Mouse (Mus musculus): Measurements from ENCODE around the gene Ptpra. TPM values are rescaled to one million over a fixed set of nuclear protein-coding genes. Genes with fewer than 3 reads are reported as not detected.

Gene Ptpra
- polyA plus RNA-seq, 1 experiment from 2014 or later = 158 TPM

DNA sequence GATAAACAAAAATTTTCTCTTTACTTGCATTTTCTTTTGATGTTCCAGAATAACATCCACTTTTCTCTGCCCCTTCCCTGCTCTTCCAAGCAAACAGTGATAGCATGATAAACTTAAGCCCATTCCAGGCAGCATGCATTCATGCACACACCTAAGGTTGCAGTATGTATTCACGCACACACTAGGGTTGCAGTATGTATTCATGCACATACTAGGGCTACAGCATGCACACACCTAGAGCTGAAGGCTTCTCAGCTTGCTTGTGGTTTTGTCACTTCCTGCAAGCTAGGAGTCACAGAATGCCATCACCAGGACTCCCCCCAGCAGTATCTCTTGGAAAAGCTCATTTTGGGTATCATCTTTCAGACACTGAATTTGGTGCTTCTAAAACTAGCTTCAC, 13.3 kb upstream of the Ptpra start:
- Histone ChIP-seq H3K27ac (no peak overlapping the region), H3K27me3 (ENCODE audit: control insufficient read depth, insufficient read depth, low read length) (no peaks in the 10 kb centered on the region), H3K4me1 (replicated peaks; ENCODE audit: control insufficient read depth, insufficient read depth, low read length) (no peaks in the 10 kb centered on the region), H3K9me3 (ENCODE audit: control insufficient read depth, low read length) (no peaks in the 10 kb centered on the region), H3K9ac (no peak overlapping the region), H3K4me3 (replicated peaks; ENCODE audit: low read length) (no peak overlapping the region), H3K36me3 (replicated peaks; ENCODE audit: control insufficient read depth, insufficient read depth) (peaks cover 44% of the 10 kb centered on the region), H3K4me2 (replicated peaks) (no peak overlapping the region)
- WGBS = 97% methylated on average over 1 of the region's 1 CpGs
- ATAC-seq (ENCODE audit: low FRiP score) = no peak
- no peak for DNase-seq (ENCODE audit: low spot score)

DNA sequence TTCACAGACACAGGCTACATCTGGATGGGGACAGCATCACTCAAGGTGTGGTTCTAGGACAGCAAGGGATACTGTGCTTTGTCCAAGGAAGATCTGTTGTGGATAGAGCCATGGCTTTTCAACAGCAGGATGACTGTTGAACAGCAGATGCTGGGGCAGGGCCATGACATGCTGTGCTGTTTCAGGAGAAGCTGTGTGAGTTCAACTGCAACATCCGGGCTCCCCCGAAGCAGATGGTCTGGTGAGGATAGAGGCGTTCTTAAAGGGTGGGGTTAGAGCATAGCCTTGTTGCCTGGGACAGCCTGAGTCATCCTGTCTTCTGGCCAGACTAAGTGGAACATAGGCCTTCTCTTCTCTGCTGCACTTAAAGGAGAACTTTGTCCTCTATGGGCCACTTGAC, 11.2 kb upstream of the Ptpra start:
- Histone ChIP-seq H3K4me3 (replicated peaks; ENCODE audit: low read length) (no peak overlapping the region), H3K4me2 (replicated peaks) (no peak overlapping the region), H3K36me3 (replicated peaks; ENCODE audit: control insufficient read depth, insufficient read depth) (peaks cover 61% of the 10 kb centered on the region), H3K9ac (no peak overlapping the region), H3K9me3 (ENCODE audit: control insufficient read depth, low read length) (no peaks in the 10 kb centered on the region), H3K27me3 (ENCODE audit: control insufficient read depth, insufficient read depth, low read length) (no peaks in the 10 kb centered on the region), H3K27ac (no peak overlapping the region), H3K4me1 (replicated peaks; ENCODE audit: control insufficient read depth, insufficient read depth, low read length) (no peaks in the 10 kb centered on the region)
- WGBS = 91% methylated on average over 3 of the region's 3 CpGs
- no peak for ATAC-seq (ENCODE audit: low FRiP score)
- no peak for DNase-seq (ENCODE audit: low spot score)

DNA sequence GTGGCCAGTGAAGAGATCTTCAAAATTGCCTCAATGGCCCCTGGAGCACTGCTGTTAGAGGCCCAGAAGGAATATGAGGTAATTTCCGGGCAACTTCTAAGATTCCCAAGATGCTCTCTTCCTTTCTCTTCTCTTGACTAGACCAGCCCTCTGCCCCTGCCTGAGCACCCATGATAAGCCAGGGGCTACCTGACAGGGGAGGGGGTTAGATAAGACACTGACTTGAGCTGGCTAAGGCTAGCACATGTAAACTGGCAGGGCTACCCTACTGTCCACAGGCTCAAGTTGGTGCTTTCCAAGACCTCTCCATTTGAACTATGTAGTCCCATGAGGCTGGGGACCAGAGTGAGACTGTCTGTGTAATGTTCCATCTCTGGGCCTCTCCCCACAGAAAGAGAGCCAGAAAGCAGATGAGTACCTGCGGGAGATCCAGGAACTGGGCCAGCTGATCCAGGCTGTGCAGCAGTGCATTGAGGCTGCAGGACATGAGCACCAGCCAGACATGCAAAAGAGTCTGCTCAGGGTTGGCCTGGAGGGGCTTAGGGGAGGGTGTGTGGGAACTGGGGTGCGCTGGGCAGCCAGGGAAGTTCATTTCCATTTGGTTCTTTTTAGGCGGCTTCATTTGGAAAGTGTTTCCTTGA, 10.1 kb upstream of the Ptpra start:
- Histone ChIP-seq H3K9ac (no peak overlapping the region), H3K9me3 (ENCODE audit: control insufficient read depth, low read length) (no peaks in the 10 kb centered on the region), H3K4me2 (replicated peaks) (no peak overlapping the region), H3K27ac (no peak overlapping the region), H3K27me3 (ENCODE audit: control insufficient read depth, insufficient read depth, low read length) (no peaks in the 10 kb centered on the region), H3K4me1 (replicated peaks; ENCODE audit: control insufficient read depth, insufficient read depth, low read length) (no peaks in the 10 kb centered on the region), H3K36me3 (replicated peaks; ENCODE audit: control insufficient read depth, insufficient read depth) (peaks cover 68% of the 10 kb centered on the region), H3K4me3 (replicated peaks; ENCODE audit: low read length) (no peak overlapping the region)
- DNase-seq (ENCODE audit: low spot score) (no peak), ATAC-seq (ENCODE audit: low FRiP score) (no peak)
- 91% methylated on average over 4 of the region's 4 CpGs for WGBS

DNA sequence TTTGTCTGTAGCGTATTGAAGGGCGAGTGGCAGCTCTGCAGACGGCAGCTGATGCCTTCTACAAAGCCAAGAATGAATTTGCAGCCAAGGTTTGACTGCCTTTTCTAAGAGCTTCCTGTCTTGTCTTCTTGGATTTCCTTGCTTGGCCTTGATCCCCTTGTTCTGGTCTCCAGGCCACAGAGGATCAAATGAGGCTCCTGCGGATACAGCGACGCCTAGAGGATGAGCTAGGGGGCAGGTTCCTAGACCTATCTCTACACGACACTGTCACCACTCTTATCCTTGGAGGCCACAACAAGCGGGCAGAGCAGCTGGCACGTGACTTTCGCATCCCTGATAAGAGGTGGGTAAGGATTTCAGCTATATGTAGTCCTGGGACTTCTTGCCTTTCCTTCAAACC, 7.9 kb upstream of the Ptpra start:
- Histone ChIP-seq H3K4me2 (replicated peaks) (no peak overlapping the region), H3K9me3 (ENCODE audit: control insufficient read depth, low read length) (no peaks in the 10 kb centered on the region), H3K27ac (no peak overlapping the region), H3K27me3 (ENCODE audit: control insufficient read depth, insufficient read depth, low read length) (no peaks in the 10 kb centered on the region), H3K4me3 (replicated peaks; ENCODE audit: low read length) (no peak overlapping the region), H3K36me3 (replicated peaks; ENCODE audit: control insufficient read depth, insufficient read depth) (peaks cover 68% of the 10 kb centered on the region), H3K4me1 (replicated peaks; ENCODE audit: control insufficient read depth, insufficient read depth, low read length) (no peaks in the 10 kb centered on the region), H3K9ac (no peak overlapping the region)
- WGBS = 84% methylated on average over 10 of the region's 10 CpGs
- no peak for ATAC-seq (ENCODE audit: low FRiP score)
- DNase-seq (ENCODE audit: low spot score) = no peak

DNA sequence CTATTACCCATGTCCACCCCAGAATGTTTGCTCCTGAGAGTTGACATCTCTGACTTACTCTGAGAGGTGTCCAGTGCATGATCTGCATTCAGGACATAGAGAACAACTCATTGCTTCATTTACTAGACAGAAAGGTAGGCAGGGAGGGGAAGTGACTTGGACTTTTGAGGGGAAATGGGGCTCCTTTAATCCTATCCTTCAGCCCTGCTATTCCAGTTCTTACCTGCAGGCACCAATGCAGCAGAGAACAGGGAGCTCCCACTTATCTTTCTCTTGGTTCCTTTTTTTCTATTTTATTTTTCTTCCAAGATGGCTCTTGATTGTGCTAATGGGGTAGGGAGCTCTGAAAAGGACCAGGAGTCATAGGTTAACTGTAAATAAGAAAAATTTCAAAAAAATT, 1.6 kb upstream of the Ptpra start:
- H3K9me3 ChIP-seq (ENCODE audit: control insufficient read depth, low read length) = no peaks in the 10 kb centered on the region
- no peak overlapping the region for H3K4me3 ChIP-seq (replicated peaks; ENCODE audit: low read length)
- no peak overlapping the region for H3K27ac ChIP-seq
- no peak overlapping the region for H3K9ac ChIP-seq
- peaks cover 11% of the 10 kb centered on the region for H3K36me3 ChIP-seq (replicated peaks; ENCODE audit: control insufficient read depth, insufficient read depth)
- DNase-seq (ENCODE audit: low spot score) = no peak
- H3K27me3 ChIP-seq (ENCODE audit: control insufficient read depth, insufficient read depth, low read length) = peaks cover 6% of the 10 kb centered on the region; the same call in 1 of the 2 replicates
- H3K4me1 ChIP-seq (replicated peaks; ENCODE audit: control insufficient read depth, insufficient read depth, low read length) = peaks cover 33% of the 10 kb centered on the region
- H3K4me2 ChIP-seq (replicated peaks) = no peak overlapping the region
- ATAC-seq (ENCODE audit: low FRiP score) = no peak

DNA sequence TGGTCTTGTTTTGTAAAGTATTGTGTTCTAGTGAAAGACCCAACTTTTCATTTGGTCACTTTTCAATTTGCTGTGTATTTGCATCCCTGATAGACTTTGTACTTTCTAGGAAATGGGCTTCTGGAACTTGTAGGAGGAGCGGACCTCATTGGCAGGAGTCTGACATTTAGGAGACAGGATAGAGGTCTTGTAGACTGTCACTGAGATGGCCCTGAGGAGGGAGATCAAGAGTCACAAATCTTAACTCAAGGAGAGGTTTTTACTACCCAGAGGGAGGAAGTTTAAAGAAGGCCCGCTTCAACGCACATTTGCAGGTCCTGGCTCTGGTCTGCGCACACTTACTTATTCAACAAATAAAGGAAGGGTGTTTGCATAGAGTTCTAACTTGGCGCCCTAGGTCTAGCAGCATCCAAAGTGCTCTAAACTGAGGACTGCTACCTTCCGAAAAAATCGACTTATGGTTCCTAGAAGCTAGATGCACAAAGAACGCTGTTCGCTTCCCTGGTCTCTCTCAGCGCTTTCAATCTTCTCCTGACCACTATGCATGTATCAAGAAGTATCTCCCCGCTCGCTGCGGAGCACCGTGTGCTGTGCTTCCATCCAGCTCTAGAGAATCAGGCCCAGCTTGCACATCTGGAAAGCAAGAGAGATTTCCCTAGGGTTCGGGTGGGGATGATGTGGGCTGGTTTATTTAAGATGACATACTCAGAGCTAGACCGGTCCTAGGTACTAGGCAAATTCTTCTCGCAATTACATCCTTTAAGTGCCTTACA, 871 bp upstream of the Ptpra start:
- peaks cover 6% of the 10 kb centered on the region; the same call in 1 of the 2 replicates for H3K27me3 ChIP-seq (ENCODE audit: control insufficient read depth, insufficient read depth, low read length)
- H3K4me3 ChIP-seq (replicated peaks; ENCODE audit: low read length) = peak overlapping the region; percentile 93
- H3K4me1 ChIP-seq (replicated peaks; ENCODE audit: control insufficient read depth, insufficient read depth, low read length) = peaks cover 36% of the 10 kb centered on the region
- 9% methylated on average over 17 of the region's 17 CpGs for WGBS
- peak overlapping the region; percentile 86 for H3K4me2 ChIP-seq (replicated peaks)
- no peak overlapping the region for H3K27ac ChIP-seq
- no peak for DNase-seq (ENCODE audit: low spot score)
- peak; percentile 31; the same call in 1 of the 2 replicates for ATAC-seq (ENCODE audit: low FRiP score)
- peak overlapping the region; percentile 96 for H3K9ac ChIP-seq
- H3K36me3 ChIP-seq (replicated peaks; ENCODE audit: control insufficient read depth, insufficient read depth) = peaks cover 4% of the 10 kb centered on the region
- no peaks in the 10 kb centered on the region for H3K9me3 ChIP-seq (ENCODE audit: control insufficient read depth, low read length)

DNA sequence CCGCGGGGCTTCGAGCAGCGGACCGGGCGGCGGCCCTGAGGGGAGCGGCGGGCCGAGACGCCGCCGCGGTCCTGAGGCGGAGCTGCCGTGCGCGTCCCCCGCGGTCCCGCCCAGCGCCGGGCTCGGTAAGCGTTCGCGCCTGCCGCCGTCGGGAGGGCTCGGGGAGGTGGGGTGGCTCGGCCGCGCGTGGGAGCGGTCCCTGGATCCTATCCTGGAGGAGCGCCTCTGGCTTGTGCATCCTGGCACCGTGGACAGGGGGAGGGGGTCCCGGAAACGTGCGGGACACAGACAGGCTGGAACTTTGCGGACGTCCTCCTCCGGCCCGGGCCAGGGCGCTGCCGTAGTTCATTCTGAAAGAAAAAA, 337 bp downstream of the Ptpra start:
- Histone ChIP-seq H3K4me3 (replicated peaks; ENCODE audit: low read length) (peak overlapping the region; percentile 93), H3K4me1 (replicated peaks; ENCODE audit: control insufficient read depth, insufficient read depth, low read length) (peaks cover 36% of the 10 kb centered on the region), H3K9me3 (ENCODE audit: control insufficient read depth, low read length) (no peaks in the 10 kb centered on the region), H3K27ac (peak overlapping the region; percentile 90), H3K27me3 (ENCODE audit: control insufficient read depth, insufficient read depth, low read length) (peaks cover 6% of the 10 kb centered on the region; the same call in 1 of the 2 replicates), H3K4me2 (replicated peaks) (peak overlapping the region; percentile 86), H3K36me3 (replicated peaks; ENCODE audit: control insufficient read depth, insufficient read depth) (no peaks in the 10 kb centered on the region; the same call in 1 of the 2 replicates), H3K9ac (peak overlapping the region; percentile 96)
- no peak for DNase-seq (ENCODE audit: low spot score)
- WGBS = under 1% methylated on average over 39 of the region's 47 CpGs
- peak; percentile 87 for ATAC-seq (ENCODE audit: low FRiP score)

DNA sequence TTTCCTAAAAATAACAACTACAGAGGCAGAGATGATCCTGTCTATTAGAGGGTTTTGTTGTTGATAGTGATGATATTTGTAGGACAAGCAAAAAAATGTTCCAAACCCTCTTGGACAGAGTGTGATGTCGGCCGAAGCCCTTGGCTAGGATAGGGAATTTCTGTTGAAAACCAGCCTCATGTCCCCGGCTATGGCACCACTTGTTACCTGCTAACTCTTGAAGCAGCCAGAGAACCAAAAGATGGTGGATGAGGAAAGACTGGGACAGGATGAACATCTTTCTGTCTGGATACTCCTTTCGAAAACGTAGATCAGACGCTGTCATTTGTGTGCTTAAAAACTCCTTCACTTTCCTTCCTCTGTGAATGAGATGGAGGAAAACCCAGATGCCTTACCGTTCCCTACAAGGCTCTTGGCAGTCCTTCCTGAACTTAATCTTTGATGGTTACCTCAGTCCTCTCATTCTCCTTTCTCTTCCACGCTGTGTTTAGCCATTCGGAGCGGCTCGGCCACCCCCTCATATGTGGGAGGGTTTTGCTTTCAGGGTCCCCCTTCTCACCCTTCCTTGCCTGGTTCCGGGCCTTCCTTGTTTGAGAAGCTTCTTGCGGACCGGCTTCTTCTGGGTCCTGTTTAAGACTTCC, 1.1 kb downstream of the Ptpra start:
- WGBS = 73% methylated on average over 14 of the region's 14 CpGs

DNA sequence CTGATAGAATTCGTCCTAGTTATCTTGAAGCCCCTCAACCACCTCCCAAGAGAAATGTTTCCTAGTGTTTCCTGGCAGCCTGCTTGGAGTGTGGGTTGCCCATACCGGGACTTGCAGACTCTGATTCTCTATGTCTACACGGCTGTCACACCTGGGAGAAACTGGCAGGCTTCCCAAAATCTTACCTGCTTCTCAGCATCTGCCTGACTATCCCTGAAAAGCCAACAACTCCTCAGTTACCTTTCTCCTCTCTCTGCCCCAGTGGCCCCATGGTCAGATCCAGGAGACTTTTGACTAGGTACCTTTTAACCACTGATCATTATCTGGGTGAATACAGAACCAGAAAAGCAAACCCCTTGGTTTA, 1.6 kb downstream of the Ptpra start:
- WGBS = 69% methylated on average over 3 of the region's 3 CpGs
- H3K4me1 ChIP-seq (replicated peaks; ENCODE audit: control insufficient read depth, insufficient read depth, low read length) = peaks cover 36% of the 10 kb centered on the region
- no peak for DNase-seq (ENCODE audit: low spot score)

More for the DNA sequence above, 1.1 kb downstream of the Ptpra start:
- no peak overlapping the region for H3K27ac ChIP-seq
- H3K9ac ChIP-seq = peak overlapping the region; percentile 96
- H3K27me3 ChIP-seq (ENCODE audit: control insufficient read depth, insufficient read depth, low read length) = peaks cover 6% of the 10 kb centered on the region; the same call in 1 of the 2 replicates
- H3K36me3 ChIP-seq (replicated peaks; ENCODE audit: control insufficient read depth, insufficient read depth) = no peaks in the 10 kb centered on the region
- peak overlapping the region; percentile 86 for H3K4me2 ChIP-seq (replicated peaks)
- H3K4me3 ChIP-seq (replicated peaks; ENCODE audit: low read length) = peak overlapping the region; percentile 93
- DNase-seq (ENCODE audit: low spot score) = no peak
- no peak for ATAC-seq (ENCODE audit: low FRiP score)
- no peaks in the 10 kb centered on the region for H3K9me3 ChIP-seq (ENCODE audit: control insufficient read depth, low read length)
- H3K4me1 ChIP-seq (replicated peaks; ENCODE audit: control insufficient read depth, insufficient read depth, low read length) = peaks cover 36% of the 10 kb centered on the region

More for the DNA sequence above, 1.6 kb downstream of the Ptpra start:
- Histone ChIP-seq H3K9ac (peak overlapping the region; percentile 96; the same call in 1 of the 2 replicates), H3K27me3 (ENCODE audit: control insufficient read depth, insufficient read depth, low read length) (peaks cover 6% of the 10 kb centered on the region; the same call in 1 of the 2 replicates), H3K4me3 (replicated peaks; ENCODE audit: low read length) (peak overlapping the region; percentile 93; the same call in 1 of the 2 replicates), H3K9me3 (ENCODE audit: control insufficient read depth, low read length) (no peaks in the 10 kb centered on the region), H3K27ac (no peak overlapping the region), H3K4me2 (replicated peaks) (peak overlapping the region; percentile 86), H3K36me3 (replicated peaks; ENCODE audit: control insufficient read depth, insufficient read depth) (no peaks in the 10 kb centered on the region)
- ATAC-seq (ENCODE audit: low FRiP score) = no peak
